Mouse (Mus musculus): ENCODE data around the gene Stac2.

The Stac2 gene

DNA sequence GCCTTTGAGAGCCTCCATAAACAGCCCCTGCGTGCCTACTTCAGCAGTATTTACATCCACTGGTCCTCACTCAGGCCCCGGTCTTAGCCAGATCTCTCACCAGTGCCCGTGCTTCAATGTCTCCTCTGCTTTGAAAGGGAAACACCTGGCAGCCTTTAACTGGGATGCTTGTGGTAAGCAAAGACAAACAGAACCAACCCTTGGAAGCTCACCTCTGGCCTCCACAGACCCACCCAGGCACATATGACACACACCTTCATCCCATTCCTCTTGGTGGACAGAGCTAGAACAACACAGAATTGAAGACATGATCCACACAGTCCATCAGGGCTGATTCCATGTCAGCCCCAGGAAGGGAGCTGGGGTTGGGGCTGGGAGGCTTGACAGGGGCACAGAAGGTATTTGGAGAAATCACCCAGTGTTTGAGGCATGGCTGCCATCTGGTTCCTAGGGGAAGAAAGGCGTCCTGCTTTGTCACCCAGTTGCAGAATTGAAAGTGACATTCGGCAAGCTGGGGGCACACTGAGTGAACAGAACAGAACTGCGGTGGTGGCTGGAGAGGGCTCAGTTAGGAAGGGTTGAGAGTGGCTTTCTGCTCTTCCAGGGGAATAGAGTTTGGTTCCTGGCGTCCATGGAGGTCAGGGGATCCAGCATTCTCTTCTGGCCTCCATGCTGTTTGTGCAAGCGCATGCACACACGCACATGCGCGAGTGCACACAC is 55.0 kb downstream of the Stac2 start:
- DNase-seq (ENCODE audit: low spot score in 2 of 2), result no peak

DNA sequence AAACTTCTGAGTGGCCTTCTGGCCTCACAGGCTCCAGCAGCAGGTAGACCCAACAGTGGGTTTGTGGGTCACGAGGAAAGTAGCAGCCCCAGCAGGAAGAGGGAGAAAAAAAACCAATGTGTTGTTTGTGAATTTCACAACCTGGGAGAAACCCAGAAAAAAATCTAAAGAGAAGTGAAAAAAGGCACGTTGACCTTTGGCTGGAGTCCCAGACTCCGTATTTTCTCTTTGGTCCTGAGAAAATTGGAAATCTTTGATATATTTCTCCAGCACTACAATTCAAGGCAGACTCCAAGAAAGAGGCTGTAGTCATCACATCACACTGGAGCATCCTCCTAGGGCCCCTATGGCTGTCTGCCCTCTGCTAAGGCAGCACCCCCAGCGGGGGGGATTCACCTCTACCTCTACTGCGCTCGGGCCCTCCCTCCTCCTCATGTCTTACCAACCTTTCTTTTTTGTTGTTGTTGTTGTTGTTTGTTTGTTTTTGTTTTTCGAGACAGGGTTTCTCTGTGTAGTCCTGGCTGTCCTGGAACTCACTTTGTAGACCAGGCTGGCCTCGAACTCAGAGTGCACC is 55.8 kb downstream of the Stac2 start:
- no peak for DNase-seq (ENCODE audit: low spot score in 2 of 2)

DNA sequence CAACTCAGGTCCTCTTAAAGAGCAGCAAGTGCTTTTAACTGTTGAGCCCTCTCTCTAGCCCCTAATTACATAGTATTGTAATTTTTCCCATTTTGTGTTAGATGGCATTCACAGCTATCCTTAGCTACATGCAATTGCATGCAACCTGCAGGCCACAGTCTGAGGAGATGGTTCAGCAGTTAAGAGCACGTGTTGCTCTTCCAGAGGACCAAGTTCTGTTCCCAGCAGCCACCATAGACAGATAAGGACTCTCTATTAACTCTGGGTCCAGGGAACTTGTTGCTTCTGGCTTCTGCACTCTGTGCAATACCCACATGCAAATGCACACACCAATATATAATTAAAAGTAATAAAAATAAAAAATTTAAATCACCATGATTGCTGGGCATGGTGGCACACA is 56.6 kb downstream of the Stac2 start:
- no peak for DNase-seq (ENCODE audit: low spot score in 2 of 2)

DNA sequence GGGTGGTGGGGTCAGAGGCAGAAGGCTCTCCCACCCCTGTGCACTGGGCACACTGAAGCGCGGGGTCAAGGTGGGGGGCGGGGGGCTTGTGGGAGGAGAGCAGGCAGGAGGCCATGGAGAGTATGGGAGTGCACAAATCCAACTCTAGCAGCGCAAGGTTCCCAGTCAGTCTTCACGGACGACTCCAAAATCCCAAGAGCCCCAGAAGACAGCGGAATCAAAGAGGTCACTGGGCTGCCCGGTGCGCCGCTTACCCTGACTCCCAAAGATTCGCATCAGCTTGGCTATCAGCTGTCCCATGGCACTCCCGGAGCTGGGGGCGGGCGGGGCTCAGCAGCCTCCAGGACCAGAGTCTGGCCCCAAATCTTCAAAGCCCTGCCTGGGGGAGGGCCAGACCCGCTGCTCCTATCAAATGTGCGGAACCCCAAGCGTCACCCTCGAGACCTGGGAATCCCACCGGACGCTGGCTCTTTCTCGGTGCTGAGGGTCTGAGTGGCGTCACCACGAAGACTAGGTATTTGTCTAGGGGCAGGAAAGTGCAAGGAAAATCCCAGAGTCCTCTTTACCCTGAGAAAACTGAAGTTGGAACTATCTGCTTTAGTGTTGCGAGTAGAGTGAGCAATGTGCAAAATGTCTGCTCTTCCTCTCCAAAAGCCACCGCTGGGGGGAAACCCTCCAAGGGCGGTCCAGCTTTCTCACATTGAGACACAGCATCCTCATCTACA is 57.5 kb downstream of the Stac2 start, which contains the start of gene Arl5c:
Gene Arl5c, minus strand, starts transcription at position 618 of the 725 bp plus-strand sequence.
- no peak for DNase-seq (ENCODE audit: low spot score in 2 of 2)

DNA sequence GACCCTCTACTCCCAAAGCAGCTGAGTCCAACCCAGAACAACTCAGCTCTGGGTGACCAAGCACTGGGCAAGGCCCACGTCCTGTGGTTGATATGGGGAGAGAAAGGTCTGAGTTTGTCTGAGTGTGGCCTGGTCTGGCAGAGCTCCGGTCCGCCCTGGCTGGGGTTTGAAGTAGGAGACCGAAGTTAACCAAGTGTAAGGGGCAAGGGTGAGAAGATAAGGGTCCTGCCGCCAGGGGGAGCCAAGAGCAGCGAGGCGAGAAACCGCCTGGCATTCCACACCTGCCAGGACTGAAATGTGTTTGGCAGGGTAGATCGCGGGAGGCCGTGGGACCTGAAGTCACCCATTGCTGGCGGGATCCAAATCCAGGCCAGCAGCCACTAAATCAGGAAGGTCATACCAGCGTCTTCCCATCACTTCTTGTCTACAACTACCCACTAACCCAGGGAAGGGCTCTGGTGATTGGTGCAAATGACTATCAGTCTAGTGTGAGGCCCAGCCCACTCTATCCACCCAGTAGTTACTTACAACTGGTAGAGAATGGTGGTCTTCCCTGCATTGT is 58.6 kb downstream of the Stac2 start:
- peak; percentile 56 to 78 for DNase-seq (ENCODE audit: low spot score in 2 of 2)

DNA sequence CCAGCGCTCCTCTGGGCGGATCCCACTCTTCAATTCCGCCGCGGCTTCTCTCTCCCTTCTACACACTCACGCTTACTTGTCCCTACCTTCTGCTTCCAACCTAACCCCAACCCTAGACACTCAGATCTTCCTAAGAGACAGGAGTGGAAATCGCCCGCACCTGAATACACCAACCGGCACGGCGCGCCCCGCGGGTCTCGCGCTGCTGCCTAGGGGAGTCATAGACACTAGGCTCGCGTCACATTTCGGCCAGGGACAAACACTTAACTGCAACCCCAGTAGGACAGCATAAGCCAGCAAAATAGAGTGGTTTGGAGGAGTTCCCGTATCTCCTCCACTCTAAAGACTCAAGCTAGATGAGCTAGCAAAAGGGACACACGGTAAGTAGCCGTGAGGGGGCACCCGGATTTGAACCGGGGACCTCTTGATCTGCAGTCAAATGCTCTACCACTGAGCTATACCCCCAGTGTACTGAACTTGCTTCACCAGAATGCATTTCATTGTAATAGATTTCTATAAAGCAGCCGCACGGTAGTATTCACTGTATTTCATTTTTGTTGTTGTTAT is 64.6 kb downstream of the Stac2 start:
- peak; percentile 76 to 80 for DNase-seq (ENCODE audit: low spot score in 2 of 2)

DNA sequence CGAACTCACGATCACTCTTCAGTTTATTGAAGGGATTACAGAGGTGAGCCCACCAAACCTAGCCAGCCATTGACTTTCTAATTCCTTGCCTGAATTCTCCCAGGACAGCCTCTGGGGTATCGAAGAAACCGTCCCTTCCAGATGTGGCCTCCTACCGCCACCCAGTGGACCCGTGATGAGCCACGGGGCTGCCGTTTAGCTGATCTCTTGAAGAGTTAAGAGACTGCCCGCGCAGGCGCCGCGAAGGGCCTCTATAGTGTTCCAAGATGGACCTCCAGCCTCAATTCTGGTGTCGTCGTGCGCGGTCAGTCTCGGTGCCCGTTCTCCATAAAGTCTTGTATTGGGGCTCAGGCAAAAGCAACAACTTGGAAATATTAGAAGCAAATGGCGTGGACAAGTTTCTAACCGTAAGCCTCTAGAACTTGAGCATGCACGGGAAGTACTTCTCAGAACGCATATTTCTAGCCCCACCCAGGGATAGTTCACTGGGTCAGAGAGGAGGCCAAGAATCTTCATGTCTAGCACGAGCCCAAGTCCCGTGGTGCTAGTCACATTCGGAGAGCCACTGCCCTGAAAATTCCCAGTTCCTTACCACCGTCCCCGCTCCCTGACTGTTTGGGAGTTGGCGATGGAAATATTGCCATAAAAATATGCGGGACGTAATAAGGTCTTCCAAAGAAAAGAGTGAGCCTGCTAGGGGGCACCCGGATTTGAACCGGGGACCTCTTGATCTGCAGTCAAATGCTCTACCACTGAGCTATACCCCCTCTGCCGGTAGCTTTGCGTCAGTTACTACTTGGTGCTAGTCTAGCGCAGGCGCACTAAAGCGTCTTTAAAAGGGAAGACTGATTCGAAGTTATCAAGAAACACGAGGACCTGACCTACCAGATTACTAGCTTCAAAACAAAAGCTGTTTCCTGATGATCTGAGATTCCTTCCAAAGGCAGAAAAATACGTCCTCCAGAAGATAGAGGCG is 65.4 kb downstream of the Stac2 start:
- peak; percentile 90 to 94 for DNase-seq (ENCODE audit: low spot score in 2 of 2)

DNA sequence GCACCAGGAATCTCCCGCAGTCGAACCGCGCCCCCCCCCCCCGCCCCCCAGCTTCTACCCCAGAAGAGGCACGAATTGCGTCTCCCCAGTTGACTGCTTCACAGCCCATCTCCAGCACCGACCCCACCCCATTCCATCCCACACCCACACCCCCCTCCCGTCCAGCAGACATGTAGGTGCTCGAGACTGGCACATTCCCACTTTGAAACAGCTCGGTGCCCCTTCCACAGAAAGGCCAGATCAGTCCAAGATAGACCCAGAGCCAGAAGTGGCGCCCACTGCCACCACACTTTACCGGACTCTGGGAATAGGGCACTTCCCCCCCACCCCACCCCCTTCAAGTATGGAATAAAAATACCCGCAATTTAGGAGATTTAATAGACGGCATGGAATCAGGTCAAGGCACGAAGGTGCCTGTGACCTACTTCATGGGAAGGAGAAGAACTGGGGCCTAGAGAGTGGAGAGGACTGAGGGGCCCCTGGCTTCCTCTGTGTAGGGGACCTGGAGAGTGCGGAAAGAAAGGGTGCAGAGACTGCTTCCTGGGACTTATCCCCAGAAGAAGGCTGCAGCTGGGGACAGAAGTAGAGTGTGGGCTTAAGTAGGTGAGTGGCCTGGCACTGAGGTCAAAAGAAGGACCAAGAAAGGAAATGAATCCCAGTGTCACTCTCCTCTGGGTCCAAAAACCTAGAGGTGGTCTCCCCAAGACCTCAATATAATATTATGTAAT is 66.4 kb downstream of the Stac2 start:
- DNase-seq (ENCODE audit: low spot score in 2 of 2), result no peak
